Mouse (Mus musculus): ENCODE measurements around the gene Bex1. TPM values are rescaled to one million over a fixed set of nuclear protein-coding genes. Genes with fewer than 3 reads are reported as not detected.
"Not testable (repeated sequence)": the region's sequence is repeated elsewhere in the genome, so short reads cannot be mapped to it uniquely, and the experiment has no call there.

Bex1 gene
- total RNA-seq (2021): 100 to 1,000 TPM; 145 to 157 TPM

DNA sequence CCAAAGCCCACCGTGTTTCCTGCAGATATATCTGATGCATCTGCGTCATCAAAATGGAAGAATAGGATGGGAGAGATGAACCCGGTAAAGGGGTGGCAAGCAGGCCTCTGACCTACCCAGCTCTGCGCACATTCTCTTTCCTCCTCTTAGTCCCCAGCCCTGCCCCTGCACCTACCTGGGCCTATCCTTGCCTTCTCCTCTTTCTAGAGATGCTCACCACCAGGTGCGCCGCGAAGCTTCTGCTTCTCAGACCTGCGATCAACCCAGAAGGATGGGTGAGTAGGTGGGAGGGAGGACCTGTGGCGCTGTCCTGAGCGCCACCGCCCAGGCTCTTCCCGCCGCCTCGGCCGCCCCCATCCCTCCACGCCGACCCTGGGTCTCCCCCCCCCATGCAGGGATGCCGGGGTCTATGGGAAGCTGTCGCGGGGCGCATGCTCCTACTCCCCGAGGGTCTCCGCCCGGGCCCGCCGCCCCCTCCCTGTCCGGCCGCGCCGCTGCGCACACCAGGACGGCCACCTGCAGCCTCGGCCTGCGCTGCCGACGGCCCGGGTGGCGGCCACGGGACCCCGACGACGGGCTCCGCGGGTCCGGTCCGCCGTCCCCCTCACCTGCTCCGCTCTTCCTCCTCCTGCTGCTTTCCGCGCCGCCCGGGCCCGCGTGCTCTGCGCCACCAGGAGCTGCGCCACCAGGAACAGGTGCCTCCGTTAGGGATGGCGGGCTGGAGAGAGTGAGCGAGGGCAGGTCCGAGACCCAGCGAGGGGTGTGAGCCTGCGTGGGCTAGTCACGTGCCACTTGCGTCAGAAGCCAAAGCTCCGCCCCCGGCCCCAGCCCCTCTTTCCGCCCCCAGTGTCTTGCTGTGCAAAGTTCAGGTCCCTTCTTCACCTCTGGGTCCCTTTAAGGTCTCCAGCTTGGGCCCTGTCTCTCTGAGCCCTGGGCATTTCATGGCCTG, at the start of gene Bex1, which contains the start of gene Tceal7:
Gene Bex1 (minus strand): TSS at position 785 of the 949 bp plus-strand sequence.
Gene Tceal7 (plus strand): TSS at position 51 of the 949 bp plus-strand sequence.
- not testable (repeated sequence) for DNase-seq

DNA sequence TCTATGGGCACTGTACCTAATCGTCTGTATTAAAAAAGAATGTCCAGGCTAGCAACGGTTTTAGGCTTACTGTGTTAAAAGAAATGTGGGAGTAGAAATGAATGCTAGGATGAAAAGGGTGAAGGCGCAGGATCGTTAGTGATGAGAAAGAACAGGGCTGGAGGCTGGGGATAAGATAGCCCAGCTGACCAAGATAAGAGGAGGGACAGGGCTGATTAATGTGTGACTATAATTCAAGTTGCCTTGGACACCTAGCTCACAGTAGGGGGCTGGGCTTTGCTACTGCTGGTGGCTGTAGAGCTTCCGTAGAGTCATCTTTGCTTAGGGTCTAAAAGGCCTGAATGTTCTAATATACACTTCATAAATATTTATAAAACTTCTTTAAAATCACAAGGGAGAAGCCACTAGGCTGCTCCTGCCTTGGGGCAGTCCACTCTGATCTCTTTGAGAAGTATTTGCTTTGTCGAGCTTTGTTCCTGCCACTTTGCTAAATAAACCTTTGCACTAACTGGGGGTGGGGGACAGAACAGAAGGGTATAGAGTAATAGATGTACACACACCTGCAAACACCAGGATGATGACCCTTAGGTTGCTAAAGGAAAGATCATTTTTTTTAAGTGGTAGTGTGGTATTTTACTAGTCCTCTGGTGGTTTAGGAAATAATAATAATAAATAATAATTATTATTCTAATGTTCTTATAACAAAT, 36.9 kb upstream of the Bex1 start:
- no peak for DNase-seq

DNA sequence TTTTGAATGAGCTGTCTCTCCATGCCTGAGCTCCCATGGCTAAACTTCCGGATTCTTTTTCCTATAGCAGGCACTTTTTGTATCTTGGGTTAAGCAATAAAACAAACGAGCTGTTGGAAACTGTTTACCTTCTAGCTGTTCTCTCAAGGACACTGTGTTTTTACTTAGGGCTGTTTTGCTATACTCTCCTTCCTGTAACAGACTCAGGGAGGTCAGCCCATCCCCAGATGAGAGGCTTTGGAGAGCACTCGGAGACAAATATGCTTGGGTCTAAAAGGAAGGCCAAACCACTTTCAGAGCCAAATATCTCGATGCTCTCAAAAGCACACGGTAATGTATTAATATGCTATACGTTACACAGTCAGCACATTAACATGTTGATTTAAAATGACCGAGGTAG, 34.4 kb upstream of the Bex1 start:
- no peak for DNase-seq

DNA sequence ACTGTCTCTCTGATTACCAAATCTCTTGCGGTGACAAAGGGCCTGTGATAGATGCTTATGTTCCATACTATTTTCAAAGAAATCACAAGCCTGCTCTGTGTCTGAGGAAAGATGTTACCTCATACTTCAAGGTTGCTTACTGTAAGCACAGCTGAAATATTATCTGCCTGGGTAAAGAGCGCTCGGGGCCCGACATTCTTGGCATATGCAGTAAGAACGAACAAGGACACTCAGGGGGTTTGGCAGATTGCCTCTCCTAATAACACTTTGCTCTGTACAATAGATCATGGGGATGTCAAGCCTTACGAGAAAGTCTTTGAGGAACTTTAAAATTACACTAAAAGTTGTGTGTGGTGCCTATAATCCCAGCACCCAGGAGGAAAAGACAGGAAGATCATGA, 33.5 kb upstream of the Bex1 start:
- DNase-seq: peak; percentile 12

DNA sequence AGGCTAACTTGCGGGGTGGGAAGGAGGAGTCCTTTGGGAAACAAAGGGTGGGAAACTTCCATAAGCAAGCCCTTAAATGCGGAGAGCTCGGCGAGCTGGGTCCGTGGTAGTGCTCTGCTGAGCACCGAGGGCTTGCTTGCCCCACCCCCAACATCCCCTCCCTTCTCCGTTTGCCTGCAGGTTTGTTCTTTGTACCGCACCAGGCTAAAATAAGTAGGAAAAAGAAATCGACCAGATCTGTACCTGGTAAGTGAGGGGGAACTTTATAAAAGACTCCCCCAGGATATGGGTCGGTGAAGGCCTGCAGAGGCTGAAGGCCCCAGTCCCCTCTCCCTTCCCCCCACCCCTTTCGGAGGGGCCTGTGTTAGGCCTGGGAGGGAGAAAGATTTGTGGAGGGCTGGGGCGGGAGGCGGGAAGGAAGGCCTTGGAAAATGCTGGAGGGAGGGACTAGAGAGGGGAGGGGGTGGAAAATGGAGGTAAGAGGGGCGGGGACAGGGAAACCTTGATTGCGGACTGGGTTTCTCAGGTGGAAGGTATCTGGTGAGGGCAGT, 30.3 kb upstream of the Bex1 start:
- peak; percentile 19 for DNase-seq

DNA sequence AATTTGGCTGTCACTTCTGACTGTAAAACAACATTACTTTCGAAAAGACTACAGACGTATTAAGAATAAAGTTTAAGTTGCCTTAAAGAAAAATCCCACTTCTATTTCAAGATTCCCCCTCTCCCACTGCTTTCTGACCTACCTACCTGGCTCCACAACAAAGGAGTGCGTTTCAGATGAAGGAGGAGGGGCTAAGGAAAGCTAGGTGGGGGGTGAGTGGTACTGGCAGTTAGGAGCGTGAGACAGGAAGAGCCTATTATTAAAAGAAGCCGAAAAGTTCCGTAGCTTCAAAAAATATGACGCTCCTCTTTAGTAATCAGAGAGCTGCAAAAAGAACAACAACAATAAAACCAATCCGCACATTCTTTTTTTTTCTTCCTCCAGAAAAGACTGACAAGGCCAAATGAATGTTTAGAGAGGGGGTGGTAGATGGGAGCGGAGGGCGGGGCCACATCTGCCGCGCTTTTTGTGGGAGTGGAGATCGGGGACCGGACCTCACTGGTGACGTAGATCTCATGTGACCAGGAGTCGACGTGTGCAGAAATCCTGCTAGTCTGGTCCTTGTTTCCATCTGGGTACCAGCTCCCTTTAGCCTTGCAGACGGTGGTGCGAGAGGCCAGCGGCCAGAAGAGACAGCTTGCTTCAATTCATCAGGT, 29.4 kb upstream of the Bex1 start, which contains the start of gene Tceal9:
Gene Tceal9 (plus strand): TSS at position 506 of the 656 bp plus-strand sequence.
- peak; percentile 77 for DNase-seq

DNA sequence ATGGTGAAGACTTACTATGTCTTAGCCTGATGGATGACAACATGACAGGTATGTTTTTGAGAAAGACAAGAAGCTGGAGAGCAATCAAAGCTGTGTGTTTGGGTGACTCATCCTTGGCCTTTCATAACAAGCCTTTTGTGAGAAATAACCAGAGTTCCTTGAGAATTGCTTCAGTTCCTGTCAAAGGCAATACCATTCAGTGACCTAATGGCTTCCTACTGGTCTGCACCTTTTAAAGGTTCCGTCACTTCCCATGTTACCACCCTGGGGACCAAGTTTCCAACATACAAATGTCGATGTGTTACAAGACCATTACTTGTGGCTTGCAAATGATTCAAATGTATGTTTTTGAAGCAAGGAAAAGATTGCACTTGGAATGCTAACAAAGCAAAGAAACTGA, 27.9 kb upstream of the Bex1 start:
- no peak for DNase-seq

DNA sequence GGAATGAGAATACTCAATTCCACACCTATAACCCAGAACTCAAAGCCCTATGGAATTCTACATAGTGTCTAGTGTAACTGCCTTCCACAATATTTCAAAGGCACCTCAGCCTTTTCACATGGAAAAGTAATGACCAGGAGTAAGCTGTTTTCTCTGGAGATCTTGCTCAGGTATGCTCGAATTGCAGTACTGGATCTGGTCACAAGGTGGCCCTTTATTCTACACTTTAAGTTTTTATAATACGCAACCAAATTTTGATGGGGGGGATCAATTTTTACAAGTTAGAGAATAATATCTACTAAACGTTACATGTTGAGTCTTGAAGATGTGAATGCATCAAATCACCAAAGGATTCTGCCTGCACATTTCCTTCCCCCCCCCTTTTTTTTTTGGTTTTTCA, 22.8 kb upstream of the Bex1 start:
- DNase-seq: peak; percentile 52

DNA sequence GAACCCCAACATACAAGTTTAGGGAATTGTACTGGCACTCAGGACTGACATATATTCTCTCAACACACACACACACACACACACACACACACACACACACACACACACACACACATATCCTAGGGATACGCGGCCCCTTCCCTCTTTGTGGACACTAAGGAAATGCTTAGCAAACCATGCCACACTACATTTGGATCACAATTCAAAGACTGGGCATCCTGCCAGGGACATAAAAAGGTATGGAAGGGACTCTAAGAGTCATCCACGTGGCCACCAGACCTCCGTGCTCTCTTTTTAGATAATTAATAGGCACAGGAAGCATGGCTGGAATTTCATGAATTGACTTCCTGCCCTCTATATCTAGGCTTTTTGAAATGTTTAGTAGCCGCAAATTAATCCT, 12.5 kb upstream of the Bex1 start:
- peak; percentile 56 for DNase-seq

DNA sequence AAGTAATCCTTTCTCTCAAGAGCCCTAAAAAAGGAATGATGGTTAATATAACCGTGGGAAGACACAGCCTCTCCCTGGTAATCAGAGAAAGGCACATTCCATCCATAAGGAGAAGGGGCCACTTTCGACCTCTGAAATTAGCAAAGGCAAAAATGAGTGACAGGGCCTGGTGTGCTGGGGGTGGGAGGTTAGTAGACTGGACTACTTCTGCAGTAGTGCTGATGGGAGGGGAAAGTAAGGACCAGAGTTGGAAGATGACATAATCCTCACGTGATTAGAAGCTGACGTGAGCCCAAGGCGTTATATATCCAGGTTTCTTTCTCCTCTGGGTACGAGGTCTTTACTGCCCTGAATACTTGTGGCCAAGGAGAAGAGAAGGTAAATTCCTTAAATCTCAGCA, 8.4 kb upstream of the Bex1 start:
- no peak for DNase-seq

DNA sequence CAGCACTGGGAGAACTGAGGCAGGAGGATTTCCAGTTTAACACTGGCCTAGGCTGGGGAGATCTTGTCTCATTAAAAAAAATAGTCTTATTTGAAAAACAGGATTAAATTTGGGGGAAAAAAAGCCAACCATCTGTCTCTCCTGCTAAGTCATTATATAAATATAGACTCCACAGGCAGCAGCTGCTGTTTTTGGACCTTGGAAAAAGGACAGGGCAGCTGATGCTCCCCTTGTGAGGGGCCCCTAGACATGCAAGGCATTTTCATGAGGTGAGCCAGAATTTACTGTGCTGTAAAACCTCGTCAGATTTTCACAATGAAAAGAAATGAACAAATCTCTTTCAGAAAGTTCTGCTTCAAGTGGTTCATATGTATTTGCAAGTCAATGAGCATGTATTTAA, 990 bp upstream of the Bex1 start:
- DNase-seq: no peak

DNA sequence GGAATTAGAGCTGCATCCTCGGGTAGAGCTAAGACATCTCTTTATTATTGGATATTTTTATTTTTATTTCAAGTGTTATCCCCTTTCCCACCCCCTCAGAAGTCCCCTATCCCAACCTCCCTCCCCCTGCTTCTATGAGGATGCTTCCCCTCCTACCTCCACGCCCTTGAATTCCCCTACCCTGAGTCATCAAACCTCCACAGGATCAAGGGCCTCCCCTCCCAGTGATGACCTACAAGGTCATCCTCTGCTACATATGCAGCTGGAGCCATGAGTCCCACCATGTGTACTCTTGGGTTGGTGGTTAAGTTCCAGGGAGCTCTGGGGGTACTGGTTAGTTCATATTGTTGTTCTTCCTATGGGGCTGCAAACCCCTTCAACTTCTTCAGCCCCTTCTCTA, 1.9 kb downstream of the Bex1 start:
- DNase-seq: no peak

DNA sequence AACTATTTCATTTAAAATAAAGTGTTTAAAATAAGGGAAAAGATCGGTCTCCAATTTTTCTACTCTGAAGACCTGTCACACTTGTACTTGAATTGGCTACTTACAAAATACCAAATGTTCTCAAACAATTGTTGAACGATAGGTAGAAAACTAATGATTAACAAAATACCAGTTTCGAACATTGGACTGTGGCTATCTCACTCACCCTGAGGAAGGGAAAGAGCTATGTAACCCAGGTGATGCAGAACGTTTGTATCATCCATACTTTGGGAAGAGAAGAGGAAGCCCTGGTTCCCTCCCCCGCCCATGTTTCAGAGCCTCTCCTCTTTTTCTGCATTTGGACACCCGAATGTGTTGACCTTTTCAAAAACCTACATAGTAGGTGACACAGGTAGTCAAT, 10.9 kb downstream of the Bex1 start:
- no peak for DNase-seq

DNA sequence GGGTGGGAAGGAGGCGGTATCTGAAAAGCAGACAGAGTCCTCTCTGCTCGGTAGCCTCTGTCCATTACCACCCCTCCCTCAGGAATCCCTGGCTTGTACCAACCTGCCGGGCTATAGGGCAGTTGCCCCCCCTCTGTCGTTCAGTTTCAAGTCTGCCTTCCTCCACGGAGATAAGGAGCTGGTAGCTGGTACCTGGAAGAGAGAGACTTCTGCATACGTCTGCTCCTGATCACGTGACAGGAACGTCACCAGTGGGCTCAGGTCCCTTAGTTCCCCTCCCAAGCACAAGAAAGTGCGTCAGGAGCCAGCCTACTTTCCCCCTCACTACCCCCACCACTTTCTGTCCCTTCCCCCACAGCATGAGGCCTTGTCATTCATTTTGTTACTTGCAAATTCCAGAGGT, 11.6 kb downstream of the Bex1 start, which contains the start of gene Tceal5:
Gene Tceal5 (minus strand): TSS at position 213 of the 403 bp plus-strand sequence.
- DNase-seq: peak; percentile 52

DNA sequence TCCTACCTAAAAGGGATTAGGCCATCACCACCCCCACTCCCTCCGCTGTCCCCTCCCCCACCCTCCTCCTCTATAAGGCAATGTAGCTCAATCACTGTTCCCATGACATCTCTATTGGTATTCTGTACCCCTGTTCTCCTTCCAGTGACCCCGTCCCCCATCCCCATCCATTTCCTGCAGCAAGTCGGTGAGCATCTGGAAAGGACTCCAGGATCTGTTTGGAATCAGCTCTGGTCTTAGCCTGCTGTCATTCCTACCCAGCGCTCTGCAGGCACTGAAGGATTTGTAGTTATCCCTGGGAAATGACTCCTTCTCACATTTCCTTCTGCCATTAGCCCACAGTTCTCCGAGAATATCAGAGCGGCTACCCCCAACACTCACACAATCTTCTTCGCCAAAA, 12.1 kb downstream of the Bex1 start:
- no peak for DNase-seq

DNA sequence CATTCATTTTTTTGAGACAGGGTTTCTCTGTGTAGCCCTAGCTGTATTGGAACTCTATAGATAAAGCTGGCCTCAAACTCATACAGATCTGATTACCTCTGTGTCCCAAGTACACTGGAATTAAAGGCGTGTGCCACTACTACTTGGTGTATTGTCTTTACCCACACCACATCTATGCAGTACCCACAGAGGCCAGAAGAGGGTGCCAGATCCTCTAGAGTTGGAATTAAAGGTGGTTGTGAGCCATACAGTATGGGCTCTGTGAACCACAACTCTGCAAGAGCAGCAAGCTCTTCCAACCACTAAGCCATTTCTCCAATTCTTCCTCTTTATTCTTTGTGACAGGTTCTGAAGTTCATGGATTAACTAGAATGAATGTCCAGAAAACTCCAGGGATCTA, 18.4 kb downstream of the Bex1 start:
- peak; percentile 60 for DNase-seq

DNA sequence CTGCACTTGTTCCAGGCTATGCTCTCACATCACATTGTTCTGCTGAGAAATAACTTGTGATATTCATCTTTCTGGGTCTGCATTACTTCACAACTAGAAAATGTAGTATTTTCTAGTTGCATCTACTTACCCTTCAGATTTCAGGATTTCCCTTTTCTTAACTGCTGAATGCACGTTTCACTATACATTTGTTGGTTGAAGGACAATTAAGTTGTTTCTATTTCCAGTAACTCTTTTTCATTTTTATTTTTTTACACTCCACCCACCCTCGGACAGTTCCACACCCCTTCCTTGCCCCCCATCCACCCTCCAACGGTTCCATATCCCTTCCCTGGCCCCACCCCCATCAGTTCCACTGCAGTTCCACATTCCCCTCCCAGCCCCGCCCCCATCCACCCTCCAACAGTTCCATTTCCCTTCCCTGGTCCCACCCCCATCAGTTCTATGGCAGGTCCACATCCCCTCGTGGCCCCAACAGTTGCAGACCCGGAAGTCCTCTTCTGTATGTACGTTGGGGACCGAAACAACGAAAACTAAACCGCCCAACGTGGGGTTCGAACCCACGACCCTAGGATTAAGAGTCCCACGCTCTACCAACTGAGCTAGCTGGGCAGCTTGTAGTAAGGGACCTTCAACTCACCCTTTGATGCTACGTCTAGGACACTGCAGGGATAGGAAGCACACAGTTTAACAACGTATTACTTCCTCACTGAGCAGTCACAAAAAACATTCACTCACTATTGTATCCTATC, 19.9 kb downstream of the Bex1 start:
- DNase-seq: no peak

DNA sequence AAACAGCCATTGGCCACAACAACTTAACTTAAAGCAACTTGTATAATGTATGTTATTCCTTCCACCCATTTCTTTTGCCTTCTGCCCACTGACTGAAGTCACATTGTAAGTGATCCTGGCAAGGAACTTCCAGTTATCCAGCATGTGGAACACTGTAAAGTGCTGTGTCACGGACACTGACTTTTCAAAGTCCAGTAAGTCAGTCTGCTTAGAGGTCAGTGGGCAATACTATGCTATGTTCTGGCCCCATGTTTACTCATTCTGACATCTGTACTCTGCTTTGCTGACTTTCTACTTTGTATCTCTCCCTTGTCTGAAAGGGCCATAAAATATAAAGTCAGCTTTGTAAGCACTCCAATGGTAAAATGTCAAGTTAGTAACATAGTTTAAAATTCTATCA, 32.2 kb downstream of the Bex1 start:
- no peak for DNase-seq

DNA sequence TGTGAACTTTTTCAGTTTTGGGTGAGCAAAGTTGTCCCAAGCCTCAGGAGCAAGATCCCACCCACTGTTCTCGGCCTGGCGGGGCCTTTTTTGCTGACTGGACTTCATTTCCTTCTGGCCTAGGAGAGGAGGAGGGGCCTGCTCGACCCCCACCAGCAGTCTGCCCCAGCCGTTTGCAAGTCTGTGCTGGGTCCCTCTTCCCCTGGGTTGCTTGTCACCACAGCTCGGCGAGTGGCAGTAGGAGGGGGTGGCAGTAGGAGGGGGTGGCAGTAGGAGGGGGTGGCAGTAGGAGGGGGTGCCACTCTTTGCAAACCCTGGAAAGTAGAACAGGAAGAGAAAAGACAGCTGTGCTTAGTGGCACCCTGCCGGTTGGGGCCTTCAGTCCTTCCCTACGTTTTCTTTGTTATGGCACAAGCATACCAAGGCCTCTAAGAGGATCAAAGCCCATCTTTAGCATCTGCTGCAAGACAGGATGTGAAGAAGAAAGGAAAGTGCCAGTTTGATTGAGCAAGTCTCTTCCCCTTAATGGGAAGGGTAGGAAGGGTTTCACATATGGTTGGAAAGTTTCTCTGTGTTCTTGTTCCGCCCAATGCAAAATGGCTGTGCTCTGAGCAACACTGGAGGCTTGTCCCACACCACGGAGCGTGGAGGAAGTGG, 34.3 kb downstream of the Bex1 start:
- DNase-seq: no peak

DNA sequence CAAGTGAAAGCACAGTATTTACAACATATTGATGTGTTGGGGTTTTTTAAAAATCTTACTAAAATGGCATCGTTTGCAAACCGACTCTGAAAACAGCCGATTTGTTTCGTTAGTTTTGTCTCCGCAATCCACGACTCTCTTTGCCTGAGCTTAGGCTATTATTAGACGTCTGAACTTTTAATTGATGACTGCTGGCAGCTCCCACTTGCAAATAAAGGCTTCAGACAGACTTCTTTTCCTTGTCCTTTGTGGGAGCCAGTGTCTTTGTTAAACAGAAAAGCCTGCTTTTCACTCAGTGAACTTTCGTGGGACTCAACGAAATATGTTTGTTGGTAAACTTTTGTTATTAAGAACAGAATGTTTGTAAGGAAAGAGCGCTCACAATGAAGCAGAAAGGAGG, 42.5 kb downstream of the Bex1 start:
- no peak for DNase-seq

DNA sequence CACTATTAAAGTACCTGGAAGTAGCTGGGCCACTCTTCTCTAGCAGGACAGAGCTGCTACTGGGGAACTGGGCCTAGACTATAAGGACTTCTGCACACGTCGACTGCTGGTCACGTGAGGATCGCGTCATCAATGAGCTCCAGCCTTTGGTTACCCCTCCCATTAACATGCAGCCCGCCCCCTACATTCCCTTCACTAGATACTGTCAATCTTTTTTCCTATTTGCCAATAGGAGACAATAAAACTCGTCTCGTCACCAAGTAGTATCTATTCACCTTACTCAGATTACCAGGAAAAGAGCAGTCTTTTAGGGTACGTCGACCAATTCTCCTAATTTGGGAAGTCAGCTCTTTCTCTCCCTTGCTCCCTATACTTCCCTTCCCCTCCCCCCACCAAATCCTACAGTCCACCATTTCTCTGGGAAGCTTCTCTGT, 43.2 kb downstream of the Bex1 start, which contains the start of gene Tceal8:
Gene Tceal8 (minus strand): TSS at position 225 of the 434 bp plus-strand sequence.
- DNase-seq: peak; percentile 80
